9 mouse cellular contexts compared by ENCODE assay signal in the genomic region with DNA sequence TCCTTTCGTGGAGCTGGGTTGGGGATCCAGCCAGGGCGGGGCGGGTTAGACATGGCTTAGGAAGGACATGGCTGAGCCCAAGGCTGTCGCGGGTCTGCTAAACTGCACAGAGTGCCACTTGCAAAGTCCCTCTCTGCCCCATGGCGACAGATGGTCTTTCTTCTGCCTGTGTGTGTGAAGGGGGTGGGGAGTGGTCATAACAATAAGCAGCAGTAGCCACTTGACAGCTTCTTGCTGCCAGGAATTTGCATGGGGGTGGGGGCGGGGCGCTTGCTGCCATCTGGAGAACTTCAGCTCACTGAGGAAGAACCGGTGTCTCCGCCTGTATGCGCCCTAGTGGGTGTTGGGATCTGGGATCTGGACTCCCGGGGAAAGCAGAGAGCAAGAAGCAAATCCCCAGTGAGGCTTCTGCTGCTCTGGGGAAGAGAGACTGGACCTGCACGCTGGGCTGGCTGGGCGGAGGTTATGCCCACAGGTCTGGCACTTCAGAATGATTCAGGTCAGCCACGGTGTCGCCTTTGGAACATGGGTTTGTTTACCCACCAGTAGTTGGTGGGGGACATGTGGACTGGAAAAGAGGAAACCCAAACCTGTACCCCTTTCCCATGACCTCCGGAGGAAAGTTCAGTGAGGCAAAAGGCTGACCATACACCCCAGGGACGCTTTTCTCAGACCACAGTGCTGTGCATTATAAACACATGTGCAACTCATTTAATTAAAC.
DNase-seq lines count a peak whose midpoint lies in the region; ATAC-seq and TF ChIP-seq lines count a peak whose summit lies in the region.
"Had no signal": no experiment of that assay in that cellular context is flagged by ENCODE, and none has a peak within 500 bp of the region (broad histone marks: within the 10 kb centered on the region; RNA-seq: fewer than 3 reads in every experiment).

No protein-coding gene starts in this region.

- peak overlapping the region; percentile 55 for H3K9ac ChIP-seq in forebrain, embryonic 14.5 days (ENCODE audit: low read length)
- peak overlapping the region; percentile 48 for H3K9ac ChIP-seq in lung, embryonic 16.5 days (ENCODE audit: low read length)

- intact Hi-C loops in heart, postnatal 14 days (cut with DNase I) = no loop called here

- DNase-seq in forebrain, embryonic 14.5 days (ENCODE audit: low spot score) = peak; percentile 91
- DNase-seq in heart, postnatal 14 days = peak; percentile 46 to 55
- peak; percentile 58 to 72 for DNase-seq in kidney, postnatal 4 days
- DNase-seq in ovary, postnatal 36 days (ENCODE audit: low spot score) = peak; percentile 23
- DNase-seq in natural killer cell, adult 2 months (ENCODE audit: low spot score in 2 of 2) = no peak

- no peaks in the 10 kb centered on the region for H3K9me3 ChIP-seq in E14TG2a.4 (ENCODE audit: low read length)
- H3K9me3 ChIP-seq in forebrain, embryonic 14.5 days (replicated peaks; ENCODE audit: control insufficient read depth, low read length) = no peaks in the 10 kb centered on the region
- H3K9me3 ChIP-seq in lung, embryonic 16.5 days (ENCODE audit: control insufficient read depth, low read length) = no peaks in the 10 kb centered on the region

- no peaks in the 10 kb centered on the region for H3K27me3 ChIP-seq in E14TG2a.4 (ENCODE audit: insufficient read depth, low read length)
- H3K27me3 ChIP-seq in forebrain, embryonic 14.5 days (replicated peaks; ENCODE audit: control insufficient read depth, insufficient read depth, low read length) = no peaks in the 10 kb centered on the region
- no peaks in the 10 kb centered on the region for H3K27me3 ChIP-seq in lung, embryonic 16.5 days (ENCODE audit: control insufficient read depth, insufficient read depth, low read depth, low read length)
- H3K27me3 ChIP-seq: Patski had no signal

- 5% methylated on average over 18 of the region's 18 CpGs for WGBS in forebrain, embryonic 14.5 days
- 4% methylated on average over 18 of the region's 18 CpGs for WGBS in lung, embryonic 16.5 days

- TF ChIP-seq CTCF in E14TG2a.4 (conservative IDR thresholded peaks at IDR 0.05; ENCODE audit: low read length) = no peak

- H3K36me3 ChIP-seq in E14TG2a.4 (ENCODE audit: insufficient read depth, low read length) = no peaks in the 10 kb centered on the region
- H3K36me3 ChIP-seq in forebrain, embryonic 14.5 days (ENCODE audit: control insufficient read depth, insufficient read depth, low read length) = no peaks in the 10 kb centered on the region
- no peaks in the 10 kb centered on the region for H3K36me3 ChIP-seq in lung, embryonic 16.5 days (ENCODE audit: control insufficient read depth, insufficient read depth, low read length)

- H3K4me1 ChIP-seq in E14TG2a.4 (replicated peaks; ENCODE audit: low read depth, low read length) = peaks cover 10% of the 10 kb centered on the region
- H3K4me1 ChIP-seq in forebrain, embryonic 14.5 days (ENCODE audit: control insufficient read depth, insufficient read depth, low read length) = peaks cover 19% of the 10 kb centered on the region
- H3K4me1 ChIP-seq in lung, embryonic 16.5 days (replicated peaks; ENCODE audit: control insufficient read depth, insufficient read depth, low read length) = 0 out of 2 replicates have a peak, but pooled peaks cover 13% of the 10 kb centered on the region

- peak overlapping the region; percentile 80 for H3K27ac ChIP-seq in forebrain, embryonic 14.5 days (ENCODE audit: low read depth, low read length)
- peak overlapping the region; percentile 34 for H3K27ac ChIP-seq in lung, embryonic 16.5 days (ENCODE audit: low read length)

- peak overlapping the region; percentile 52 for H3K4me3 ChIP-seq in E14TG2a.4 (replicated peaks; ENCODE audit: low read length)
- H3K4me3 ChIP-seq in forebrain, embryonic 14.5 days (ENCODE audit: low read depth, low read length) = peak overlapping the region; percentile 20
- peak overlapping the region; percentile 44 for H3K4me3 ChIP-seq in lung, embryonic 16.5 days (ENCODE audit: low read length)

- peak overlapping the region; percentile 54 for H3K4me2 ChIP-seq in forebrain, embryonic 14.5 days (ENCODE audit: low read length)
- H3K4me2 ChIP-seq in lung, embryonic 16.5 days (ENCODE audit: low read depth, low read length) = peak overlapping the region; percentile 65

- ATAC-seq in cerebellum, adult (ENCODE audit: insufficient number of reproducible peaks, low FRiP score, low TSS enrichment) = peak; percentile 87
- peak; percentile 98 for ATAC-seq in forebrain, embryonic 14.5 days
- ATAC-seq in lung, embryonic 16.5 days (ENCODE audit: low read depth) = peak; percentile 90
- ATAC-seq: Patski had no signal

Comparison
In these comparisons a context has a peak if more than half of its experiments do, and no peak if none do; other contexts are left out.
1. DNase-seq: peak in forebrain, embryonic 14.5 days (single experiment), heart, postnatal 14 days (2 of 2), kidney, postnatal 4 days (2 of 2) and ovary, postnatal 36 days (single experiment); none in natural killer cell, adult 2 months (0 of 2).
2. Peak in every context shown above with its lines, with median percentiles within 50 percentile points of each other: H3K4me3 ChIP-seq and ATAC-seq.